Mouse (Mus musculus): ENCODE results near the gene Tap2. TPM values are rescaled to one million over a fixed set of nuclear protein-coding genes. Genes with fewer than 3 reads are reported as not detected.

Gene Tap2
- polyA plus RNA-seq (2015; fragmentation: Nextera tagmentation; extraction: Ambion mirVana): 0.50 and 0.55 TPM in 2 replicates

- Histone ChIP-seq H3K9ac (replicated peaks) (peak within 1 kb of the TSS; percentile 61), H3K9me3 (no peaks in the 10 kb centered on the region), H3K27ac (no peak within 1 kb of the TSS), H3K4me3 (replicated peaks) (peak within 1 kb of the TSS; percentile 53), H3K4me2 (replicated peaks) (peak within 1 kb of the TSS; percentile 79), H3K27me3 (peaks cover 73% of the 10 kb centered on the region), H3K36me3 (no peaks in the 10 kb centered on the region), H3K4me1 (replicated peaks) (peaks cover 9% of the 10 kb centered on the region)
- no peak for ATAC-seq
- WGBS: 56% methylated on average over 5 of the region's 5 CpGs
Measured at GRCm38 (mm10) chr17:34203444-34203843, at the start of gene Tap2. Gene Tap2, plus strand, starts transcription at chr17:34203527.

GRCm38 (mm10) chr17:34155534-34155933 is 47.8 kb upstream of the Tap2 start:
- no peak overlapping the region for H3K4me3 ChIP-seq (replicated peaks)
- 59% methylated on average over 5 of the region's 5 CpGs for WGBS
- H3K4me2 ChIP-seq (replicated peaks): no peak overlapping the region
- H3K27ac ChIP-seq: no peak overlapping the region
- H3K4me1 ChIP-seq (replicated peaks): no peaks in the 10 kb centered on the region
- ATAC-seq: no peak
- no peak overlapping the region for H3K9ac ChIP-seq (replicated peaks)
- no peaks in the 10 kb centered on the region for H3K9me3 ChIP-seq
- H3K27me3 ChIP-seq: no peaks in the 10 kb centered on the region
- H3K36me3 ChIP-seq: no peaks in the 10 kb centered on the region

GRCm38 (mm10) chr17:34164202-34164895 is 39.0 kb upstream of the Tap2 start:
- 42% methylated on average over 9 of the region's 9 CpGs for WGBS
- H3K9me3 ChIP-seq: no peaks in the 10 kb centered on the region
- no peaks in the 10 kb centered on the region for H3K36me3 ChIP-seq
- no peak for ATAC-seq
- 0 out of 2 replicates have a peak, but pooled peaks cover 5% of the 10 kb centered on the region for H3K27me3 ChIP-seq
- H3K4me2 ChIP-seq (replicated peaks): no peak overlapping the region
- no peak overlapping the region for H3K9ac ChIP-seq (replicated peaks)
- H3K4me3 ChIP-seq (replicated peaks): no peak overlapping the region
- H3K27ac ChIP-seq: no peak overlapping the region
- H3K4me1 ChIP-seq (replicated peaks): no peaks in the 10 kb centered on the region

- no peaks in the 10 kb centered on the region for H3K4me1 ChIP-seq (replicated peaks)
- no peak overlapping the region for H3K27ac ChIP-seq
- H3K27me3 ChIP-seq: 0 out of 2 replicates have a peak, but pooled peaks cover 5% of the 10 kb centered on the region
- no peak overlapping the region for H3K4me2 ChIP-seq (replicated peaks)
- WGBS: 87% methylated on average over 6 of the region's 6 CpGs
- ATAC-seq: no peak
- no peaks in the 10 kb centered on the region for H3K36me3 ChIP-seq
- H3K9ac ChIP-seq (replicated peaks): no peak overlapping the region
- H3K9me3 ChIP-seq: no peaks in the 10 kb centered on the region
- no peak overlapping the region for H3K4me3 ChIP-seq (replicated peaks)
Measured at GRCm38 (mm10) chr17:34165033-34165730, 38.1 kb upstream of the Tap2 start.

GRCm38 (mm10) chr17:34169279-34169678 is 34.0 kb upstream of the Tap2 start:
- Histone ChIP-seq H3K27ac (no peak overlapping the region), H3K4me1 (replicated peaks) (no peaks in the 10 kb centered on the region), H3K4me2 (replicated peaks) (no peak overlapping the region), H3K27me3 (0 out of 2 replicates have a peak, but pooled peaks cover 5% of the 10 kb centered on the region), H3K36me3 (no peaks in the 10 kb centered on the region), H3K4me3 (replicated peaks) (no peak overlapping the region), H3K9ac (replicated peaks) (no peak overlapping the region), H3K9me3 (peaks cover 7% of the 10 kb centered on the region; the same call in 1 of the 2 replicates)
- WGBS: 2% methylated on average over 2 of the region's 2 CpGs
- ATAC-seq: no peak

- Histone ChIP-seq H3K4me2 (replicated peaks) (no peak overlapping the region), H3K9me3 (peaks cover 7% of the 10 kb centered on the region; the same call in 1 of the 2 replicates), H3K27ac (no peak overlapping the region), H3K4me1 (replicated peaks) (no peaks in the 10 kb centered on the region), H3K9ac (replicated peaks) (no peak overlapping the region), H3K27me3 (0 out of 2 replicates have a peak, but pooled peaks cover 5% of the 10 kb centered on the region), H3K36me3 (no peaks in the 10 kb centered on the region), H3K4me3 (replicated peaks) (no peak overlapping the region)
- no peak for ATAC-seq
- WGBS: 22% methylated on average over 4 of the region's 4 CpGs
Measured at GRCm38 (mm10) chr17:34170487-34170876, 32.8 kb upstream of the Tap2 start.

GRCm38 (mm10) chr17:34170877-34171498 is 32.3 kb upstream of the Tap2 start:
- WGBS: 47% methylated on average over 13 of the region's 13 CpGs
- 0 out of 2 replicates have a peak, but pooled peaks cover 5% of the 10 kb centered on the region for H3K27me3 ChIP-seq
- no peaks in the 10 kb centered on the region for H3K4me1 ChIP-seq (replicated peaks)

GRCm38 (mm10) chr17:34172528-34172927 is 30.8 kb upstream of the Tap2 start:
- Histone ChIP-seq H3K9ac (replicated peaks) (no peak overlapping the region), H3K27ac (no peak overlapping the region), H3K9me3 (peaks cover 13% of the 10 kb centered on the region; the same call in 1 of the 2 replicates), H3K27me3 (0 out of 2 replicates have a peak, but pooled peaks cover 5% of the 10 kb centered on the region), H3K4me1 (replicated peaks) (no peaks in the 10 kb centered on the region), H3K4me2 (replicated peaks) (no peak overlapping the region), H3K36me3 (no peaks in the 10 kb centered on the region), H3K4me3 (replicated peaks) (no peak overlapping the region)
- 98% methylated on average over 5 of the region's 5 CpGs for WGBS
- no peak for ATAC-seq

More at GRCm38 (mm10) chr17:34170877-34171498, 32.3 kb upstream of the Tap2 start:
- no peak overlapping the region for H3K27ac ChIP-seq
- no peak for ATAC-seq
- H3K9ac ChIP-seq (replicated peaks): no peak overlapping the region
- no peaks in the 10 kb centered on the region for H3K36me3 ChIP-seq
- no peak overlapping the region for H3K4me3 ChIP-seq (replicated peaks)
- H3K9me3 ChIP-seq: peaks cover 7% of the 10 kb centered on the region; the same call in 1 of the 2 replicates
- no peak overlapping the region for H3K4me2 ChIP-seq (replicated peaks)

GRCm38 (mm10) chr17:34174075-34174474 is 29.3 kb upstream of the Tap2 start:
- Histone ChIP-seq H3K9ac (replicated peaks) (no peak overlapping the region), H3K4me1 (replicated peaks) (no peaks in the 10 kb centered on the region), H3K4me3 (replicated peaks) (no peak overlapping the region), H3K27me3 (no peaks in the 10 kb centered on the region), H3K4me2 (replicated peaks) (no peak overlapping the region), H3K36me3 (no peaks in the 10 kb centered on the region), H3K27ac (no peak overlapping the region), H3K9me3 (peaks cover 13% of the 10 kb centered on the region; the same call in 1 of the 2 replicates)
- no peak for ATAC-seq
- WGBS: 64% methylated on average over 1 of the region's 1 CpGs

GRCm38 (mm10) chr17:34177179-34177578 is 26.1 kb upstream of the Tap2 start:
- H3K9ac ChIP-seq (replicated peaks): no peak overlapping the region
- H3K4me2 ChIP-seq (replicated peaks): no peak overlapping the region
- H3K27me3 ChIP-seq: no peaks in the 10 kb centered on the region
- no peaks in the 10 kb centered on the region for H3K36me3 ChIP-seq
- H3K27ac ChIP-seq: no peak overlapping the region
- ATAC-seq: no peak
- WGBS: 72% methylated on average over 4 of the region's 4 CpGs
- peaks cover 13% of the 10 kb centered on the region; the same call in 1 of the 2 replicates for H3K9me3 ChIP-seq
- H3K4me1 ChIP-seq (replicated peaks): no peaks in the 10 kb centered on the region
- no peak overlapping the region for H3K4me3 ChIP-seq (replicated peaks)

GRCm38 (mm10) chr17:34179019-34179418 is 24.3 kb upstream of the Tap2 start:
- WGBS: 68% methylated on average over 6 of the region's 6 CpGs
- H3K9ac ChIP-seq (replicated peaks): no peak overlapping the region
- no peaks in the 10 kb centered on the region for H3K36me3 ChIP-seq
- H3K27me3 ChIP-seq: peaks cover 12% of the 10 kb centered on the region
- H3K4me3 ChIP-seq (replicated peaks): no peak overlapping the region
- no peak overlapping the region for H3K27ac ChIP-seq
- H3K9me3 ChIP-seq: 0 out of 2 replicates have a peak, but pooled peaks cover 7% of the 10 kb centered on the region
- ATAC-seq: no peak
- H3K4me2 ChIP-seq (replicated peaks): no peak overlapping the region
- no peaks in the 10 kb centered on the region for H3K4me1 ChIP-seq (replicated peaks)

Measured in midbrain, embryonic 13.5 days (tissue).